Mouse (Mus musculus): ENCODE data around the gene Zcchc7.
"Not testable (repeated sequence)": the region's sequence is repeated elsewhere in the genome, so short reads cannot be mapped to it uniquely, and the experiment has no call there.

The Zcchc7 gene

GRCm38 (mm10) chr4:44757131-44757530 lies 1.5 kb downstream of the Zcchc7 start:
- DNase-seq (ENCODE audit: low spot score in 2 of 2): not testable (repeated sequence)

GRCm38 (mm10) chr4:44774890-44775289 lies 19.2 kb downstream of the Zcchc7 start:
- DNase-seq (ENCODE audit: low spot score in 2 of 2): no peak

- DNase-seq (ENCODE audit: low spot score in 2 of 2): no peak
Measured at GRCm38 (mm10) chr4:44776651-44777050, 21.0 kb downstream of the Zcchc7 start.

GRCm38 (mm10) chr4:44777101-44777500 lies 21.4 kb downstream of the Zcchc7 start:
- DNase-seq (ENCODE audit: low spot score in 2 of 2): no peak

- no peak for DNase-seq (ENCODE audit: low spot score in 2 of 2)
Measured at GRCm38 (mm10) chr4:44777711-44778110, 22.0 kb downstream of the Zcchc7 start.

- no peak for DNase-seq (ENCODE audit: low spot score in 2 of 2)
Measured at GRCm38 (mm10) chr4:44778316-44778715, 22.6 kb downstream of the Zcchc7 start.

GRCm38 (mm10) chr4:44780462-44781157 lies 24.9 kb downstream of the Zcchc7 start:
- no peak for DNase-seq (ENCODE audit: low spot score in 2 of 2)

- no peak for DNase-seq (ENCODE audit: low spot score in 2 of 2)
Measured at GRCm38 (mm10) chr4:44781494-44781893, 25.8 kb downstream of the Zcchc7 start.

- DNase-seq (ENCODE audit: low spot score in 2 of 2): no peak
Measured at GRCm38 (mm10) chr4:44783566-44784292, 28.1 kb downstream of the Zcchc7 start.

- DNase-seq (ENCODE audit: low spot score in 2 of 2): no peak
Measured at GRCm38 (mm10) chr4:44812855-44813254, 57.2 kb downstream of the Zcchc7 start.

- no peak for DNase-seq (ENCODE audit: low spot score in 2 of 2)
Measured at GRCm38 (mm10) chr4:44813770-44814169, 58.1 kb downstream of the Zcchc7 start.

GRCm38 (mm10) chr4:44816584-44816983 lies 60.9 kb downstream of the Zcchc7 start:
- no peak for DNase-seq (ENCODE audit: low spot score in 2 of 2)

- no peak for DNase-seq (ENCODE audit: low spot score in 2 of 2)
Measured at GRCm38 (mm10) chr4:44830609-44831008, 74.9 kb downstream of the Zcchc7 start.

GRCm38 (mm10) chr4:44851835-44852251 lies 96.2 kb downstream of the Zcchc7 start:
- no peak for DNase-seq (ENCODE audit: low spot score in 2 of 2)

GRCm38 (mm10) chr4:44871591-44871990 lies 115.9 kb downstream of the Zcchc7 start:
- no peak for DNase-seq (ENCODE audit: low spot score in 2 of 2)

- no peak for DNase-seq (ENCODE audit: low spot score in 2 of 2)
Measured at GRCm38 (mm10) chr4:44872048-44872447, 116.4 kb downstream of the Zcchc7 start.

GRCm38 (mm10) chr4:44880065-44880623 lies 124.5 kb downstream of the Zcchc7 start:
- DNase-seq (ENCODE audit: low spot score in 2 of 2): no peak

- DNase-seq (ENCODE audit: low spot score in 2 of 2): no peak
Measured at GRCm38 (mm10) chr4:44886143-44886542, 130.5 kb downstream of the Zcchc7 start.

GRCm38 (mm10) chr4:44891344-44891743 lies 135.7 kb downstream of the Zcchc7 start:
- no peak for DNase-seq (ENCODE audit: low spot score in 2 of 2)

- no peak for DNase-seq (ENCODE audit: low spot score in 2 of 2)
Measured at GRCm38 (mm10) chr4:44905651-44906271, 150.1 kb downstream of the Zcchc7 start.

- DNase-seq (ENCODE audit: low spot score in 2 of 2): no peak
Measured at GRCm38 (mm10) chr4:44906399-44906798, 150.7 kb downstream of the Zcchc7 start.

GRCm38 (mm10) chr4:44910065-44910464 lies 154.4 kb downstream of the Zcchc7 start:
- no peak for DNase-seq (ENCODE audit: low spot score in 2 of 2)
